Mouse (Mus musculus) ES-CJ7 (cell line): ENCODE data around the gene Mylk4.

Source experiments
- DNase-seq: peaks from one replicate; pipeline ENCODE4 v3.0.0; 2011; ENCODE audit warnings: low read depth, low spot score

The Mylk4 gene

DNA sequence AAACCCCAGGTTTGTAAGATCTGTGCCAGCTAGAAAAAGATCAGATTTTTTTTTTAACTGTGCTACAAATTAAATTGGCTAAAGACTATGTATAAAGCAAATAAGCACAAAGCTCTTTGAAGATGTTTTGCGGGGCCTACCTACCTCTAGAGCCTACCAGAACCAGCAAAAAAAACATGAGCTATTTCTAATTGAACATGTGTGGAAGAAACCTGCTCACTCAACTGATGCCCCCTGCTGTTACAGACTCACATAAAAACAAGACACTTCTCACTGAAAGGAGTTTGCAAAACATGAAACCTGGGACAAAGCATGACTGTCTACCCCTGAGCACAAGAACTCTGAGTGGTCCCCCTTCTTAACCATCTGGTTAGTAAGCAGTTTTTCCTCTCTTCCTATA, 13.3 kb upstream of the Mylk4 start:
- no peak for DNase-seq

- DNase-seq = no peak
Observed at GRCm38 (mm10) chr13:32795166-32795565, 11.4 kb upstream of the Mylk4 start.

GRCm38 (mm10) chr13:32794619-32795018, 10.9 kb upstream of the Mylk4 start:
- no peak for DNase-seq

DNA sequence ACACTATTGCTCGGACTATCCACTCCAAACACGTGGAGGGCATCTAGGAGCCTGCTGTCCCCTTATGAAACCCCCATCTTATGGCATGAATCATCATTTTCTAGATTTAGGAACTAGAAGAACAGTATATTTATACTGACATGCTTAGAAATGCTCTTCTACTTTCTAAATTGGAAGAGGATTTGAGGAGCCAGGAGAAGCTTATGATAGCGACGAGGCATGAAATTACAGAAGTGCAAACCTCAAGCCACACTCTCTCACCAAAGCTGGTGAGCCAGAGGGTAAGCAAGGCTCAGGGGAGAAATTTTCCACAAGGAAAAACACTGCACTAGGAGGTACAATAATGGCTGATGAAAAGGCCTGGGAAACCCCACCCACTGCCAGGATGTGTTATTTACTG, 6.0 kb upstream of the Mylk4 start:
- DNase-seq = no peak

- DNase-seq = no peak
Observed at GRCm38 (mm10) chr13:32787584-32787983, 3.8 kb upstream of the Mylk4 start.

- no peak for DNase-seq
Observed at GRCm38 (mm10) chr13:32783055-32783454, 699 bp downstream of the Mylk4 start.

DNA sequence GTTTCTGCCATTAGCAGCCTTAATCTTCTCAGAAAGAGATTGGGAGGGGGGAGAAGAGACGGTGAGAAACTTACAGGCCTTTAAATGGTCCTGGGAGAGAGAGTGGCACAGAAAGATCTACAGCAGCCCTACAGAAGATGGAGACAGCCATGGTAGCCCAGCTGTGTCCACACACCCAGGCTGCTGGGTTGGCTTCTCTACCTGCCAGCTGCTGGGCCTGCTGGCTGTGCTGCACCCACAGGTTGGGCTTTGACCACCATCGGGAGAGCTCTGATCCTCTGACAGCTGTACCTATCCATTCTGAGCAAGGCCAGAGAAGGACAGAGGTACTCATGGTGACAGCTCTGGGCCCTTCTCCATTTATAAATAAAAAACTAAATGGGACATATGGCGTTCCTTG, 4.9 kb downstream of the Mylk4 start:
- DNase-seq = no peak

- DNase-seq = no peak
Observed at GRCm38 (mm10) chr13:32776350-32776749, 7.4 kb downstream of the Mylk4 start.

DNA sequence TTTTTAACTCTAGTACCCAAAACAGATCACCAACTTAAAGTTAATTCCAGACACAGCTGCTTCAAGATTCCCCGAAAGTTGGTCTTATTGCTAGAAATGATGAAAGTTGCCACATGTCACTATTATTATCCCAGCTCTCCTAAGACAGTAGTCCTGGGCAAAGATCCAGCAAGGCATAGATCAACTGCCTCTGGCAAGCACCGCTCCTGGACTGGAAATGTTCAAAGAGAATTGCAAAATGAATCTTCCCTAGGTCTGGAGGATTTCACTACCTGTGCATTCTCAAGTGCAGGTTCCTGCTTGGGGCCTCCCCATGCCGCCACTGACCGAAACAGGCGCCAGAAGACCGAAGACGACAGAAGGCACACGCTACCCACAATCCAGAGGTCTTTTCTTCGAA, 7.9 kb downstream of the Mylk4 start:
- no peak for DNase-seq

GRCm38 (mm10) chr13:32769960-32770359, 13.8 kb downstream of the Mylk4 start:
- DNase-seq = peak; percentile 11

GRCm38 (mm10) chr13:32768104-32768503, 15.7 kb downstream of the Mylk4 start:
- peak; percentile 60 for DNase-seq

DNA sequence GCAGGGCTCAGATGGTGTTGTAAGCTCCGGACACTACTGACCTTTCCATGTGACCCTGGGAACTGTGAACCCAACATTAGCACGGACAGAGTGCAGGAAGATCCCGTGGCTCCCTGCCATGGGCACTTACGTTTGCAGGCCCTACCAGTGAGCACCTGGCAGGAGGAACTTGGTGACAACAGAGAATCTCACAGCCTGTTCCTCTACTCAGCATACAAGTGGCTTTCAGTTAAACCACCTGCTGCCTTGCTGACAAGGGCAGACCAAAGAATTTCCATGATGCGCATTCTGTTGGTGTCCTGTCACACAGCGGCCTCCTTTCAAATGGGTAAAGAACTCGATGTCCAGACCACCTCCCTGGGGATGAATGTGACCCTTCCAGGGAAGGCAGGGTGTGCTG, 19.3 kb downstream of the Mylk4 start:
- peak; percentile 42 for DNase-seq

- no peak for DNase-seq
Observed at GRCm38 (mm10) chr13:32763141-32763540, 20.6 kb downstream of the Mylk4 start.

- DNase-seq = no peak
Observed at GRCm38 (mm10) chr13:32760795-32761194, 23.0 kb downstream of the Mylk4 start.

- no peak for DNase-seq
Observed at GRCm38 (mm10) chr13:32759036-32759435, 24.7 kb downstream of the Mylk4 start.

GRCm38 (mm10) chr13:32752066-32752657, 31.6 kb downstream of the Mylk4 start:
- DNase-seq = no peak

GRCm38 (mm10) chr13:32750507-32750906, 33.2 kb downstream of the Mylk4 start:
- no peak for DNase-seq

GRCm38 (mm10) chr13:32748421-32748820, 35.3 kb downstream of the Mylk4 start:
- DNase-seq = no peak

DNA sequence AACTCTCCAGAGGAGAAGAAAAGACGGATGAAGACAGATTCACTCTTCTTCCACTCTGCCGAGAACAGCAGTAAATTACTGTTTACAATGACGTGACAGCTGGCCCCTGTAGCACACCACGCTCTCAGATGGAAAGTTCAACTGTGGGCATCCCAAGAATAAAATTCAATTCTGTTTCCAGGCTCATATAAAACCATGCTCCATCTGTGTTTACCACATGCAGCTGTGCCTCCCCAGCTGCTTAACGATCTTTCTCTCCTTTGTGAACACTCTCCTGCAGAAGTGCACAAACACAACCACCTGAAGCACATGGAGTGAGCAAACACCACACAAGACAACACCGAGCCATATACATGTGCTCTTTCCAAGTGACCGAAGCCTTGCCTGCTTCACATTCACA, 42.6 kb downstream of the Mylk4 start:
- no peak for DNase-seq

DNA sequence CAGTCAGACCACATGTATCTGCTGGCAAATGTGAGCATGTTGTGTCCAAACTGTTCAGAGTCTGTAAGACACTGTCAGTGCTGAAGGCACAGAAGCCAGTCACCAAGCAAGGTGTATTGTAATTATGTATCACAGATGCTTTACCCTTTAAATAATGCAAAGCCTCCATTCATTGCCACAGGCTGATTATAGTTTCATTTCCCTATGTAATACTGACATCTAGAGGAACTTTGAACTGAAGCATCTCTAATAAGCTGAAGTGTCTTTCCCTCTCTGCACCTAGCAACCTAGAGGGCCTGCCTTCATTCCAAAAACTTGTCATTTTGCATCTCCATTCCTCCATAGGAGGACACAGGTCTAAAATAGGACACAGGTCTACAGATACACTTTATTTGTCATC, 52.5 kb downstream of the Mylk4 start:
- no peak for DNase-seq

- DNase-seq = no peak
Observed at GRCm38 (mm10) chr13:32724606-32725005, 59.1 kb downstream of the Mylk4 start.

GRCm38 (mm10) chr13:32721717-32722116, 62.0 kb downstream of the Mylk4 start:
- DNase-seq = no peak

GRCm38 (mm10) chr13:32719284-32719683, 64.5 kb downstream of the Mylk4 start:
- no peak for DNase-seq

- DNase-seq = no peak
Observed at GRCm38 (mm10) chr13:32717709-32718108, 66.0 kb downstream of the Mylk4 start.
